Mouse (Mus musculus): ENCODE data around the gene Zfand4.

DNA sequence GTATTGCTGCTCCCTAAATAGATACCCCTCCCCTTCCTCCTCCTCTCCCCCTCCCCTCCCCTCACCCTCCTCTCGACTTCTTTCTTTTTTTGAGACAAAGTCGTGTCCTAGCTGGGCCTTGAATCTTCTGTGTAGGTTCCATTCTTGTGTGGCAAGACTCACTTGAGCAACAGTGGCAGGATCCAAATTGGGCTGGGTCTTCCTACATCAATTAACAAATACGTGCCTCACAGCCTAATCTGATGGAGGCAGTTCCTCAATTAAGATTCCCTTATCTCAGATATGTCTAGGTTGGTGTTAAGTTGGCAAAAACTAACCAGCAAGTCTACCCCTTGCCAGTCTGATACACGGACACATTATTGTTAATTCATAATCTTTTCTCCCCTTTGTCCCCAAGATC is 11.7 kb downstream of the Zfand4 start:
- TF ChIP-seq POLR2A (IDR thresholded peaks at IDR 0.05; ENCODE audit: borderline replicate concordance, low read depth, low read length) (no peak), CTCF (IDR thresholded peaks at IDR 0.05; ENCODE audit: low read depth, low read length) (no peak)

Measured in bone marrow macrophage, adult 2 months (primary cell).